Mouse (Mus musculus) intestine, postnatal 0 days (tissue): ENCODE measurements around the gene Smpd2. TPM values are rescaled to one million over a fixed set of nuclear protein-coding genes. Genes with fewer than 3 reads are reported as not detected.
A peak's percentile ranks its signal among the peaks of the same experiment; 100 is the strongest.

ENCODE experiments used
- ATAC-seq: fragments of 200-750 bp; cut with Nextera tagmentation; 2 replicates; pipeline ENCODE4 v1.8.0; 2017; ENCODE audit warnings: mild to moderate bottlenecking, moderate TSS enrichment, moderate library complexity
- H3K27ac ChIP-seq: fragments of 300-500 bp; sonication (generic); 2 replicates; pipeline ENCODE4 v1.5.1; 2014; ENCODE audit warnings: mild to moderate bottlenecking, low read depth, low read length, moderate library complexity
- H3K27me3 ChIP-seq: fragments of 300-500 bp; sonication (generic); replicated peaks from 2 replicates; pipeline ENCODE4 v1.6.1; 2014; ENCODE audit warnings: low read length, mixed read lengths; ENCODE audit not compliant: control insufficient read depth, insufficient read depth
- H3K36me3 ChIP-seq: fragments of 300-500 bp; sonication (generic); 2 replicates; pipeline ENCODE4 v1.6.1; 2014; ENCODE audit warnings: mild to moderate bottlenecking, moderate library complexity; ENCODE audit not compliant: control insufficient read depth, insufficient read depth
- H3K4me1 ChIP-seq: fragments of 300-500 bp; sonication (generic); replicated peaks from 2 replicates; pipeline ENCODE4 v1.6.1; 2014; ENCODE audit warnings: antibody characterized with exemption, low read length, mixed read lengths; ENCODE audit not compliant: control insufficient read depth, insufficient read depth
- H3K4me2 ChIP-seq: fragments of 300-500 bp; sonication (generic); replicated peaks from 2 replicates; pipeline ENCODE4 v1.6.1; 2014; ENCODE audit warnings: low read depth, mild to moderate bottlenecking, moderate library complexity
- H3K4me3 ChIP-seq: fragments of 300-500 bp; sonication (generic); 2 replicates; pipeline ENCODE4 v1.5.1; 2014; ENCODE audit warnings: low read depth, low read length
- H3K9ac ChIP-seq: fragments of 300-500 bp; sonication (generic); 2 replicates; pipeline ENCODE4 v1.6.1; 2014; ENCODE audit warnings: mild to moderate bottlenecking, low read depth, low read length
- H3K9me3 ChIP-seq: fragments of 300-500 bp; sonication (generic); 2 replicates; pipeline ENCODE4 v1.6.1; 2016; ENCODE audit warnings: mixed run types; ENCODE audit not compliant: control insufficient read depth
- CTCF ChIP-seq: sonication (generic); IDR thresholded peaks from 2 replicates; pipeline ENCODE4 v1.5.1; 2016; ENCODE audit warnings: low read depth, mild to moderate bottlenecking, control low read depth, antibody characterized with exemption, moderate library complexity
- WGBS: fragments of 180-500 bp; shearing (Covaris S2); extraction: QIAGEN DNeasy Blood & Tissue Kit; methylation state at CpG from one replicate; pipeline ENCODE4 v1.1.7; 2014; 5-methylcytosine and 5-hydroxymethylcytosine counted together
- polyA plus RNA-seq: library from polyadenylated mRNA; unstranded; fragments of >200 nt; fragmentation: Nextera tagmentation; extraction: Ambion mirVana; gene quantifications from 2 replicates; pipeline ENCODE4 v1.2.1, GENCODE M21; 2015

The Smpd2 gene
- polyA plus RNA-seq, 1 experiment from 2014 or later = 65.1 TPM

- Histone ChIP-seq H3K27me3 (no peaks in the 10 kb centered on the region), H3K36me3 (peaks cover 24% of the 10 kb centered on the region), H3K27ac (no peak overlapping the region), H3K4me1 (peaks cover 10% of the 10 kb centered on the region; the same call in 1 of the 2 replicates), H3K4me2 (no peak overlapping the region), H3K4me3 (no peak overlapping the region), H3K9ac (no peak overlapping the region), H3K9me3 (no peaks in the 10 kb centered on the region)
- no peak for ATAC-seq
- WGBS = 81% methylated on average over 3 of the region's 3 CpGs
- TF ChIP-seq CTCF = no peak
Measured at GRCm38 (mm10) chr10:41452791-41453190, 37.4 kb downstream of the Smpd2 start.

DNA sequence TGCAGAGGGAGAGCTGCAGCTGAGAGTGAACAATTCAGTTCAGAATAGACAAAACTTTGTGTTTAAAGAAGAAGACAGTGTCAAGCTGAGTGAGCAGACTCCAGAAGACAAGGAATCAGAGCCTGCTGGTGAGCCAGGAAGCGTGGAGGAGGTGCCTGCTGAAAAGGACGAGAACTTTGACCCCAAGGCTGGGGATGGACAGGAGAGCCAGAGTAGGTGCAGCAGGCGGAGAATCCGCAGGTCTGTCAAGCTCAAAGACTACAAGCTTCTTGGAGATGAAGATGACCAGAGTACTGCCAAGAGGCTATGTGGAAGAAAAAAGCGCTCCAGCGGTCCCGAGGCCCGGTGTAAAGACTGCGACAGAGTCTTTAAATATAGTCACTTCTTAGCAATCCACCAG is 38.5 kb downstream of the Smpd2 start:
- no peak overlapping the region; the same call in 1 of the 2 replicates for H3K4me3 ChIP-seq
- ATAC-seq = 0 out of 2 replicates have a peak, but pooled peaks have one; percentile 25
- H3K9me3 ChIP-seq = no peaks in the 10 kb centered on the region
- peak overlapping the region; percentile 16 for H3K27ac ChIP-seq
- H3K27me3 ChIP-seq = no peaks in the 10 kb centered on the region
- peaks cover 23% of the 10 kb centered on the region for H3K36me3 ChIP-seq
- no peak overlapping the region for H3K9ac ChIP-seq
- peaks cover 10% of the 10 kb centered on the region; the same call in 1 of the 2 replicates for H3K4me1 ChIP-seq
- WGBS = 74% methylated on average over 9 of the region's 9 CpGs
- H3K4me2 ChIP-seq = peak overlapping the region; percentile 78
- TF ChIP-seq CTCF = no peak

- peak overlapping the region; percentile 70 for H3K27ac ChIP-seq
- ATAC-seq = peak; percentile 6; the same call in 1 of the 2 replicates
- WGBS = 33% methylated on average over 18 of the region's 18 CpGs
- no peak for TF ChIP-seq CTCF
- H3K27me3 ChIP-seq = no peaks in the 10 kb centered on the region
- peak overlapping the region; percentile 68 for H3K9ac ChIP-seq
- peak overlapping the region; percentile 72 for H3K4me3 ChIP-seq
- H3K4me1 ChIP-seq = peaks cover 10% of the 10 kb centered on the region; the same call in 1 of the 2 replicates
- H3K9me3 ChIP-seq = no peaks in the 10 kb centered on the region
- peak overlapping the region; percentile 78 for H3K4me2 ChIP-seq
- peaks cover 16% of the 10 kb centered on the region; the same call in 1 of the 2 replicates for H3K36me3 ChIP-seq
Measured at GRCm38 (mm10) chr10:41450780-41451522, 39.2 kb downstream of the Smpd2 start.

GRCm38 (mm10) chr10:41450137-41450670 is 40.0 kb downstream of the Smpd2 start, which contains the start of gene Zbtb24:
Gene Zbtb24 (plus strand): TSS chr10:41450383.
- no peaks in the 10 kb centered on the region for H3K9me3 ChIP-seq
- H3K4me2 ChIP-seq = peak within 1 kb of the TSS; percentile 78
- H3K4me3 ChIP-seq = peak within 1 kb of the TSS; percentile 72
- TF ChIP-seq CTCF = no peak
- no peaks in the 10 kb centered on the region for H3K27me3 ChIP-seq
- H3K9ac ChIP-seq = peak within 1 kb of the TSS; percentile 68
- peaks cover 10% of the 10 kb centered on the region; the same call in 1 of the 2 replicates for H3K4me1 ChIP-seq
- H3K36me3 ChIP-seq = peaks cover 9% of the 10 kb centered on the region; the same call in 1 of the 2 replicates
- ATAC-seq = peak; percentile 94
- peak within 1 kb of the TSS; percentile 70 for H3K27ac ChIP-seq
- under 1% methylated on average over 49 of the region's 49 CpGs for WGBS

- peaks cover 9% of the 10 kb centered on the region; the same call in 1 of the 2 replicates for H3K36me3 ChIP-seq
- no peak for TF ChIP-seq CTCF
- peak overlapping the region; percentile 78 for H3K4me2 ChIP-seq
- peak overlapping the region; percentile 72 for H3K4me3 ChIP-seq
- H3K27ac ChIP-seq = peak overlapping the region; percentile 70
- 13% methylated on average over 14 of the region's 14 CpGs for WGBS
- peaks cover 10% of the 10 kb centered on the region; the same call in 1 of the 2 replicates for H3K4me1 ChIP-seq
- peak; percentile 20; the same call in 1 of the 2 replicates for ATAC-seq
- no peaks in the 10 kb centered on the region for H3K27me3 ChIP-seq
- no peaks in the 10 kb centered on the region for H3K9me3 ChIP-seq
- peak overlapping the region; percentile 68; the same call in 1 of the 2 replicates for H3K9ac ChIP-seq
Measured at GRCm38 (mm10) chr10:41449684-41450083, 40.5 kb downstream of the Smpd2 start.

GRCm38 (mm10) chr10:41448216-41448615 is 42.0 kb downstream of the Smpd2 start:
- Histone ChIP-seq H3K4me1 (peaks cover 10% of the 10 kb centered on the region; the same call in 1 of the 2 replicates), H3K27ac (no peak overlapping the region), H3K9ac (no peak overlapping the region), H3K4me3 (no peak overlapping the region), H3K27me3 (no peaks in the 10 kb centered on the region), H3K36me3 (peaks cover 4% of the 10 kb centered on the region; the same call in 1 of the 2 replicates), H3K4me2 (no peak overlapping the region), H3K9me3 (no peaks in the 10 kb centered on the region)
- ATAC-seq = no peak
- TF ChIP-seq CTCF = no peak
- WGBS = 85% methylated on average over 1 of the region's 1 CpGs

Other genes starting within 250 kb of the Smpd2 start
- 10.6 and 10.7 TPM in 2 replicates for gene Fig4, start 187.1 kb downstream of the Smpd2 start, polyA plus RNA-seq
- gene Ak9, start 186.4 kb downstream of the Smpd2 start, polyA plus RNA-seq = not detected in 2 replicates
- 12.9 and 16.0 TPM in 2 replicates for gene Zbtb24, start 40.0 kb downstream of the Smpd2 start, polyA plus RNA-seq
- gene Mical1, start 14.1 kb downstream of the Smpd2 start, polyA plus RNA-seq = 32.2 and 37.7 TPM in 2 replicates
- gene Ppil6, start 70 bp upstream of the Smpd2 start, polyA plus RNA-seq = 1.0 and 1.3 TPM in 2 replicates
- gene Cd164, start 29.0 kb upstream of the Smpd2 start, polyA plus RNA-seq = 181 and 189 TPM in 2 replicates
- 8.3 and 8.4 TPM in 2 replicates for gene Ccdc162, start 226.3 kb upstream of the Smpd2 start, polyA plus RNA-seq